Mouse (Mus musculus) right cerebral cortex, postnatal 10 days (tissue): ENCODE results near the gene Ttc7.
"Not testable (repeated sequence)": the region's sequence is repeated elsewhere in the genome, so short reads cannot be mapped to it uniquely, and the experiment has no call there.

ENCODE experiments used
- DNase-seq, 2 experiments: peaks; one replicate each; pipeline ENCODE4 v3.0.0; 2021; ENCODE audit warnings: low spot score in 2 of 2

The Ttc7 gene

GRCm38 (mm10) chr17:87286481-87287143 is 3.9 kb downstream of the Ttc7 start:
- no peak for DNase-seq

GRCm38 (mm10) chr17:87287197-87287777 is 4.6 kb downstream of the Ttc7 start:
- DNase-seq, result no peak

- no peak for DNase-seq
Measured at GRCm38 (mm10) chr17:87288131-87288530, 5.4 kb downstream of the Ttc7 start.

- DNase-seq, result no peak
Measured at GRCm38 (mm10) chr17:87289367-87289766, 6.7 kb downstream of the Ttc7 start.

GRCm38 (mm10) chr17:87291037-87291436 is 8.4 kb downstream of the Ttc7 start:
- DNase-seq, result no peak

- no peak for DNase-seq
Measured at GRCm38 (mm10) chr17:87291782-87292181, 9.1 kb downstream of the Ttc7 start.

GRCm38 (mm10) chr17:87293125-87293524 is 10.4 kb downstream of the Ttc7 start:
- DNase-seq, result no peak

- no peak for DNase-seq
Measured at GRCm38 (mm10) chr17:87295738-87296137, 13.1 kb downstream of the Ttc7 start.

- not testable (repeated sequence) for DNase-seq
Measured at GRCm38 (mm10) chr17:87296701-87297100, 14.0 kb downstream of the Ttc7 start.

- no peak for DNase-seq
Measured at GRCm38 (mm10) chr17:87298944-87299343, 16.3 kb downstream of the Ttc7 start.

- DNase-seq, result no peak
Measured at GRCm38 (mm10) chr17:87300340-87300739, 17.7 kb downstream of the Ttc7 start.

- not testable (repeated sequence) for DNase-seq
Measured at GRCm38 (mm10) chr17:87301607-87302006, 18.9 kb downstream of the Ttc7 start.

GRCm38 (mm10) chr17:87302014-87302794 is 19.5 kb downstream of the Ttc7 start:
- no peak for DNase-seq

- DNase-seq, result no peak
Measured at GRCm38 (mm10) chr17:87304151-87304894, 21.6 kb downstream of the Ttc7 start.

- no peak for DNase-seq
Measured at GRCm38 (mm10) chr17:87305065-87305464, 22.4 kb downstream of the Ttc7 start.

GRCm38 (mm10) chr17:87306746-87307145 is 24.1 kb downstream of the Ttc7 start:
- DNase-seq, result no peak

GRCm38 (mm10) chr17:87309073-87309788 is 26.5 kb downstream of the Ttc7 start:
- no peak for DNase-seq

- no peak for DNase-seq
Measured at GRCm38 (mm10) chr17:87310497-87310896, 27.8 kb downstream of the Ttc7 start.

- no peak for DNase-seq
Measured at GRCm38 (mm10) chr17:87312351-87312750, 29.7 kb downstream of the Ttc7 start.

GRCm38 (mm10) chr17:87312924-87313870 is 30.5 kb downstream of the Ttc7 start:
- no peak for DNase-seq
